Mouse (Mus musculus) limb, embryonic 11.5 days (tissue): ENCODE measurements around the gene Flrt2. TPM values are rescaled to one million over a fixed set of nuclear protein-coding genes. Genes with fewer than 3 reads are reported as not detected.

Experiments used
- ATAC-seq: fragments of 200-750 bp; cut with Nextera tagmentation; 2 replicates; pipeline ENCODE4 v1.8.0; 2017; ENCODE audit warnings: low read depth; ENCODE audit not compliant: insufficient number of reproducible peaks, low FRiP score, low TSS enrichment
- DNase-seq: peaks from one replicate; pipeline ENCODE4 v3.0.0-alpha.2; 2015; ENCODE audit warnings: low spot score
- H3K27ac ChIP-seq: fragments of 300-500 bp; sonication (generic); replicated peaks from 2 replicates; pipeline ENCODE4 v1.5.1; 2014; ENCODE audit warnings: low read depth, mild to moderate bottlenecking, low read length
- H3K27me3 ChIP-seq: fragments of 300-500 bp; sonication (generic); 2 replicates; pipeline ENCODE4 v1.6.1; 2014; ENCODE audit warnings: mild to moderate bottlenecking, low read length, mixed read lengths; ENCODE audit not compliant: control insufficient read depth, insufficient read depth
- H3K36me3 ChIP-seq: fragments of 300-500 bp; sonication (generic); 2 replicates; pipeline ENCODE4 v1.6.1; 2014; ENCODE audit warnings: mild to moderate bottlenecking, low read length, moderate library complexity, mixed read lengths; ENCODE audit not compliant: control insufficient read depth, insufficient read depth
- H3K4me1 ChIP-seq: fragments of 300-500 bp; sonication (generic); 2 replicates; pipeline ENCODE4 v1.6.1; 2014; ENCODE audit warnings: low read length, mixed read lengths; ENCODE audit not compliant: control insufficient read depth, insufficient read depth
- H3K4me2 ChIP-seq: fragments of 300-500 bp; sonication (generic); 2 replicates; pipeline ENCODE4 v1.6.1; 2014; ENCODE audit warnings: low read depth, mild to moderate bottlenecking, moderate library complexity; ENCODE audit not compliant: severe bottlenecking
- H3K4me3 ChIP-seq: fragments of 300-500 bp; sonication (generic); 2 replicates; pipeline ENCODE4 v1.5.1; 2014; ENCODE audit warnings: low read depth, low read length
- H3K9ac ChIP-seq: fragments of 300-500 bp; sonication (generic); 2 replicates; pipeline ENCODE4 v1.6.1; 2014; ENCODE audit warnings: mild to moderate bottlenecking, low read length
- H3K9me3 ChIP-seq: fragments of 300-500 bp; sonication (generic); 2 replicates; pipeline ENCODE4 v1.6.1; 2016; ENCODE audit warnings: low read length; ENCODE audit not compliant: control insufficient read depth
- WGBS: fragments of 180-500 bp; shearing (Covaris S2); extraction: QIAGEN DNeasy Blood & Tissue Kit; methylation state at CpG from one replicate; pipeline ENCODE4 v1.1.7; 2014; 5-methylcytosine and 5-hydroxymethylcytosine counted together
- polyA plus RNA-seq: library from polyadenylated mRNA; unstranded; fragments of >200 nt; fragmentation: Nextera tagmentation; extraction: Ambion mirVana; gene quantifications from 2 replicates; pipeline ENCODE4 v1.2.1, GENCODE M21; 2014

The Flrt2 gene
- polyA plus RNA-seq, 1 experiment from 2014 or later, result 22.8 TPM

DNA sequence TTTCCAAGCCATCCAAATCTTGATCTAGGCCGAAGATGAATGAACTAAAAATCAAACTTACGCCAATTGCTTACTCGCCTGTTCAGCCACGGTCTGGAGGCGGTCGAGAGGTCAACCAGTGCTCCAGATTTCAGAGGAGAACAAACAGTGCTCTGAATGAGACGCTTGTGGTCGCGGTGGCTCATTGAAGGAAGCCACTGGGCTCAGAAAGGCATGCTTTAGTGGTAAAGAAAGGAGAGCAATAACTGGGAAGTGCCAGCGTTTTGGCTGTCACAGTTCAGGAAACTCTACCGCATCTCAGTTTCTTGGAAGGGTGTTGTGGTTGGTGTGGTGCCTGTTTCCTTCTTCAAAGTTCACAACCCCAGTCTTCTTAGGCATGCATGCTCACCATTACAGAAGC, 49.3 kb downstream of the Flrt2 start:
- ATAC-seq (no peak), DNase-seq (no peak)
- H3K9me3 ChIP-seq, result no peaks in the 10 kb centered on the region
- H3K36me3 ChIP-seq, result no peaks in the 10 kb centered on the region
- 84% methylated on average over 11 of the region's 11 CpGs for WGBS
- no peak overlapping the region for H3K27ac ChIP-seq
- no peaks in the 10 kb centered on the region for H3K4me1 ChIP-seq
- no peak overlapping the region for H3K4me3 ChIP-seq
- no peak overlapping the region for H3K9ac ChIP-seq
- no peak overlapping the region for H3K4me2 ChIP-seq
- no peaks in the 10 kb centered on the region for H3K27me3 ChIP-seq

DNA sequence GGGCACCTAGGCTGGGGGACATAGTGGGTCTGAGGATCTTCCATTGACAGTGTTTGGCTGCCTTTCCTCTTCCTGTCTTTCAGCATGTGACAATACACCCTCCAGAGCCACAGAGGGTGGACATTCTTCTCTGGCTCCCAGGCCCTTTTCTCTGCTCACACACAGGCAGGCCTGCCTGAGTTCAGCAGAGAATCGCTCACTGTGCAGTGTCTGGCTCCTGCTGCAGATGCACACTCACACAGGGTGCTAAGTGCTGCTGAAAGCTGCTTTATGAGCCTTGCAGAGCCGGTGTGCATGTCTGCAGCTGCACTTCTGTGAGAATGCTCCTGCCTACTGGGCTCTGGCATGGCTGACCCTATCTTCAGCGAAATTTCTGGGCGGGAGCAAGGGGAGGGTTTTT, 52.3 kb downstream of the Flrt2 start:
- 49% methylated on average over 4 of the region's 4 CpGs for WGBS
- Histone ChIP-seq H3K27ac (no peak overlapping the region), H3K4me2 (no peak overlapping the region), H3K36me3 (no peaks in the 10 kb centered on the region), H3K9ac (no peak overlapping the region), H3K9me3 (no peaks in the 10 kb centered on the region), H3K4me1 (no peaks in the 10 kb centered on the region), H3K27me3 (no peaks in the 10 kb centered on the region), H3K4me3 (no peak overlapping the region)
- ATAC-seq (no peak), DNase-seq (no peak)

DNA sequence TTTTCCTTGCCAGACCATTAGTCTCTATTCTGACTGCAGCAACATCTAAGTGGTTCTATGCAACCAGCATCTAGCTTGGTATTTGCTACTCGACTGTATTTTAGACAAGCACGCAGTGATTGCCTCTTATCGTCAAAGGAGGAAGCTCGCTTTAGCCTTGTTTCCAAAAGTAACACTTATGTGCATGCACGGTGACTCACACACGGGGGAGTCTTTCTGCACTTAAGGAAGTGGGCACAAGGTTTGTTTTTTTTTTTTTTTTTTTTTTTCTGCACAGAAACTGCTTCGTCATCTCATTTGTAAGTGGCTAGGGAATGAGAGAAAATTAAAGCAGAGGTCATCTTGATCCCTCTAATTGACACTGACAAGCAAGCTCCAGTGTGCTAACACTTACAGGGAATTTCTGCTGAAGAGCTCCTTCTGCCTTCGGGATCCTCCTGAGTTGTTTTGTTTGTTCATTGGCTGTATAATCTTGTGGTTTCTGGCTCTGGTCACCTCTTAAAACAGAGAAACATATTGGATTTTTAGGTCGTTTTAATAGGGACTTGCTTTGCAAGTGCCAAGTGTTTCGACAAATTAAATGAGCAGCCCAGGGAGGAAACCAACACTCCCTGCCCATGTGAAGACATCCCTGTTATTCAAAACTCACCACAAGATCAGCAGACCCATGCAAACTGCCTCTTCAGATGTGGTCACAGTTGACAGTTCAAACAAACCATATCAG, 55.0 kb downstream of the Flrt2 start:
- Histone ChIP-seq H3K27me3 (no peaks in the 10 kb centered on the region), H3K27ac (no peak overlapping the region), H3K9ac (no peak overlapping the region), H3K36me3 (no peaks in the 10 kb centered on the region), H3K4me2 (no peak overlapping the region), H3K4me3 (no peak overlapping the region), H3K9me3 (no peaks in the 10 kb centered on the region), H3K4me1 (no peaks in the 10 kb centered on the region)
- ATAC-seq (no peak), DNase-seq (no peak)
- 79% methylated on average over 10 of the region's 10 CpGs for WGBS

DNA sequence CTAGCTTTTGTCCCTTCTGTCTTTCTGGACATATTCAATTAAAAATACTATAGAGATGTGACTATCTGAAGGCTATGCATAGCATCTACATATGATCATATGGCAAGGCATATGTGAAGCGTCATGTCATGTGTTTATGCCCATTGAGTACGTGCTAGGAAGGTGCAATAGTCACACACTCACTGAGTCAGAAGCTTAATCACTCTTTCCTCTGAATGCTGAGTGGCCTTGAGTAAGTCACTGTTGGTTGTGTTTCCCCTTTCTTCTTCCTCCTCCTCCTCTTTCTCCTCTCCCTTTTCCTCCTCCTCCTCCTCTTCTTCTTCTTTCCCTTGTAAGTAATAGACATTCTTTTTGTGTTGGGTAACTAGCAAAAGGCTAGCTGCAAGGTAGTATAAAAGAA, 56.7 kb downstream of the Flrt2 start:
- no peaks in the 10 kb centered on the region for H3K9me3 ChIP-seq
- 89% methylated on average over 2 of the region's 2 CpGs for WGBS
- no peak for ATAC-seq

DNA sequence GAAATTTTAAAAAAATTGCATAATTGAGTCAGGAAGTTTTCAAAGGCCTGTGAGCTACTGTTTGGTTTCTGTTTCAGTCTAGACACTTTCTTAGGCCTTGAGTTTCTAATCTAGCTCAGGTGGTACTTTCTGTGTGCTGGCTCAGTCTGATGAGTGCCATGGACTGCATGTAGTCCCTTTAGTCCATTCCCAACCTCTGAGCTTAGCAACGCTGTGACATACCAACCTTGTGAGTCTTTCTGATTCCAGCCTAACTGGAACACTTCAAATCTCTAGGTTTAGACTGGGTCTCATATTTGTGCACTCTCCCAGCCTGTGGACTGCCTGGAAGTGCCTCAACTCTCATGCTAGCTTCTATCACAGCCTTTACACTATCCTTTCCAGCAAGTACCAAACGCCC, 57.2 kb downstream of the Flrt2 start:
- Histone ChIP-seq H3K27me3 (no peaks in the 10 kb centered on the region), H3K9me3 (no peaks in the 10 kb centered on the region), H3K4me2 (no peak overlapping the region), H3K4me3 (no peak overlapping the region), H3K27ac (no peak overlapping the region), H3K4me1 (no peaks in the 10 kb centered on the region), H3K9ac (no peak overlapping the region), H3K36me3 (no peaks in the 10 kb centered on the region)
- no peak for ATAC-seq
- WGBS, result 93% methylated on average over 2 of the region's 2 CpGs
- no peak for DNase-seq

More for the DNA sequence above, 56.7 kb downstream of the Flrt2 start:
- no peak overlapping the region for H3K4me2 ChIP-seq
- no peaks in the 10 kb centered on the region for H3K27me3 ChIP-seq
- H3K9ac ChIP-seq, result no peak overlapping the region
- no peaks in the 10 kb centered on the region for H3K4me1 ChIP-seq
- no peak overlapping the region for H3K4me3 ChIP-seq
- DNase-seq, result no peak
- no peak overlapping the region for H3K27ac ChIP-seq
- H3K36me3 ChIP-seq, result no peaks in the 10 kb centered on the region

DNA sequence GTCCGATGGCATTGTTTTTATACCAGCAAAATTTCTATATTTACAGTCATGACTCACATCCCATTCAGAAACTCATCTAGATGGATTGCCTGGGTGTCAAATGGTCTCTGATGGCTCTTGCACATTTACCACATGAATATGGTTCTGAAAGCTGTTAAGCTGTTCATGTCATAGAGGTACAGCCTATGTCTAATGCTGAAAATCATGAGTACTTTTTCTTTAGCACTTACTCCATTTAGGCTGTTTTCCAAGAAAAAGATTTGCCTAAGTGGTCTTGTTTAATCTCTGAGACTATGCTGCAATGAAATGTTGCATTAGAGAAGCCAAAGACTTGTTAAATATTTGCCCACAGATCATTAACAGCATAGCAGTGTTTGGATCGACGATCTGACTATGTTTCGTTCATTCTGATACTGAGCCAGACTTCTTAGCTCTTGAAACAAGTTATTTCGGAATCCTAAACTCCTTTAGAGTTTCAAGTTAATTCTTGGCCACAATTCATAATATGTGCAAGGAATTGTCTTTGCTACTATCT, 67.3 kb downstream of the Flrt2 start:
- Histone ChIP-seq H3K27me3 (no peaks in the 10 kb centered on the region), H3K36me3 (no peaks in the 10 kb centered on the region), H3K27ac (no peak overlapping the region), H3K4me3 (no peak overlapping the region), H3K4me1 (no peaks in the 10 kb centered on the region), H3K9ac (no peak overlapping the region), H3K9me3 (no peaks in the 10 kb centered on the region), H3K4me2 (no peak overlapping the region)
- no peak for DNase-seq
- no peak for ATAC-seq
- WGBS, result 96% methylated on average over 5 of the region's 5 CpGs

DNA sequence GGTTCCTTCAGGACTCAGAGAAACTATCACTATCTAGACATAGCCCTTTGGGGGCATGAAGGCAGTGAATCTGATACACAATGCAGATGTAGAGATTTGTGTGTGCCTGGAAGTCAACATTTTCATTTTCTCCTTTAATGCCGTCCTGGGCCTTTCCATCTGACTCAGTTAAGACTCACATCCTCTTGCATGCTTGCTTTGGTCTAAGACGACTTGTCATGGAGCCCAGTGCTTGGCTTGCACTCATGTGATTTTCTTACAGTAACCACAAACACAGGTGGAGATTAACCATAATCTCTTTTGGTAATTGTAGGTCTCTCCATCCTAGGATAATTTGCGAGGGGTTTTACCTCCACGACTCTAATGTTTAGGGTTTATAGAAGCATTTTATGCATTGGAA, 73.2 kb downstream of the Flrt2 start:
- DNase-seq (no peak), ATAC-seq (no peak)
- Histone ChIP-seq H3K27ac (no peak overlapping the region), H3K27me3 (no peaks in the 10 kb centered on the region), H3K4me3 (no peak overlapping the region), H3K9me3 (no peaks in the 10 kb centered on the region), H3K4me2 (no peak overlapping the region), H3K9ac (no peak overlapping the region), H3K4me1 (no peaks in the 10 kb centered on the region), H3K36me3 (no peaks in the 10 kb centered on the region)
- 80% methylated on average over 4 of the region's 4 CpGs for WGBS

DNA sequence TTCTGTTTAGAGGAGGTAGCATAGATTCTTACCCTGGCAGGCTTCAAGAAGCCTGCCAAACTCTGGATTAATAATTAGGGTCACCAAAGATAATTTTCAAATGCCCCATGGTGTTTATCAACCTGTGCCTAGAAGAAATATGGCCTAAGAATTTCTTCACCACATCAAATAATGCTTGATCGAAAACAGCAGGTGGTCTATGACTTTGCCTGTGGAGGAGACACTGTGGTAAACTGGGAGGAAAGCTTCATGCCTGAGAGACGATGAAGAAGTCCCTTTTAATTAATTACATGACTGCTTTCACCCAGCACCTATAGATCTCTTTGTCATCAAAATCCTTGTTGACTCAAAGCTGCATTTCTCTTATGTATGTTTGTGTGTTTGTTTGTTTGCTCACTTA, 77.0 kb downstream of the Flrt2 start:
- no peaks in the 10 kb centered on the region for H3K27me3 ChIP-seq
- no peak overlapping the region for H3K4me2 ChIP-seq
- no peaks in the 10 kb centered on the region for H3K4me1 ChIP-seq
- DNase-seq (no peak), ATAC-seq (no peak)
- WGBS, result 81% methylated on average over 2 of the region's 2 CpGs
- H3K9ac ChIP-seq, result no peak overlapping the region
- no peaks in the 10 kb centered on the region for H3K9me3 ChIP-seq
- H3K27ac ChIP-seq, result no peak overlapping the region
- H3K4me3 ChIP-seq, result no peak overlapping the region
- no peaks in the 10 kb centered on the region for H3K36me3 ChIP-seq

DNA sequence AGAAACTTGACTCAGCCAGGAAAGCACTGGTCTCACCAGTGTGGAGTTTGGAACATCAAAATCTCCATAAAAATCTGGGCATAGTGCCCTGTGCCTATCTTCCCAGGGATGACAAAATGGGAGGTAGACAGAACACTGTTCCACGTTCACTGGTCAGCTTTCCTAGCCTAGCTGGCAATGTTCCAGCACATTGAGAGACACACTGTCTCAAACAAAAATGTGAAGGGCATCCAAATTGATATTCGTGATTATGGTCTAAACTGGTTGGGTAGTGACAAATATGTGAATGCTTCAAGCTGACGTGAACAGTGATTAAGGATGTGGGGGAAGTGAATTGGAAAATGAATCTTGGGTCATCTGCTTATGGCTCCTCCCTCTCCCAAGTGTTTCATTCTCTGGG, 78.2 kb downstream of the Flrt2 start:
- H3K4me3 ChIP-seq, result no peak overlapping the region
- ATAC-seq (no peak), DNase-seq (no peak)
- H3K27ac ChIP-seq, result no peak overlapping the region
- no peak overlapping the region for H3K4me2 ChIP-seq
- no peak overlapping the region for H3K9ac ChIP-seq
- H3K4me1 ChIP-seq, result no peaks in the 10 kb centered on the region
- H3K27me3 ChIP-seq, result no peaks in the 10 kb centered on the region
- no peaks in the 10 kb centered on the region for H3K36me3 ChIP-seq
- 86% methylated on average over 3 of the region's 3 CpGs for WGBS
- H3K9me3 ChIP-seq, result no peaks in the 10 kb centered on the region
